Comparison of ENCODE assay signal across 20 mouse cellular contexts in the genomic region with DNA sequence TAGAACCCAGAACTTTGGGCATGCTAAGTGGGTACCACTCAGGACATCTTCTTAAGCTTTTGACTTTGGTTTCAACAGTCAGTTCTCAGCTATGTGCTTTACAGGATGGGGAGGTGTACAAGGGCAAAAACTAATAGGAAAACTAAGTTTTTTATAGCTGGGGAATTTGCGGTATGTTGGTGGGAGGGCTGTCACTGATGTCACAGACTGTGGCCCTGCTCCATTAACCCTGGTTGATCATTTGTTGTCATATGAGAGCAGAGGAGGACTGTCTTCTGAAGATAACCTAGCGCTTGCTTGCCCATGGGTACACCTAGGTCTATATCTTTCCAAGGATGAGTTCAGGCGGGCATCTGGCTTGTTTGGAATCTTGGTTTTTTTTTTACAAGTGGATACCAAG. TPM values are rescaled to one million over a fixed set of nuclear protein-coding genes. Genes with fewer than 3 reads are reported as not detected.
DNase-seq lines count a peak whose midpoint lies in the region; ATAC-seq and TF ChIP-seq lines count a peak whose summit lies in the region.
"Had no signal": no experiment of that assay in that cellular context is flagged by ENCODE, and none has a peak within 500 bp of the region (broad histone marks: within the 10 kb centered on the region; RNA-seq: fewer than 3 reads in every experiment).

No protein-coding gene starts in this region.

- no peak overlapping the region for H3K9ac ChIP-seq in kidney, embryonic 14.5 days (ENCODE audit: low read depth, low read length)
- H3K9ac ChIP-seq in kidney, embryonic 16.5 days (replicated peaks; ENCODE audit: low read length): no peak overlapping the region
- H3K9ac ChIP-seq: embryonic facial prominence, embryonic 12.5 days; forebrain, embryonic 13.5 days; forebrain, embryonic 15.5 days; forebrain, postnatal 0 days had no signal

- H3K9me3 ChIP-seq in kidney, embryonic 14.5 days (ENCODE audit: control insufficient read depth, low read length): no peaks in the 10 kb centered on the region
- no peaks in the 10 kb centered on the region for H3K9me3 ChIP-seq in kidney, embryonic 16.5 days (ENCODE audit: low read length)
- H3K9me3 ChIP-seq: embryonic facial prominence, embryonic 10.5 days; embryonic facial prominence, embryonic 12.5 days; forebrain, embryonic 13.5 days; forebrain, embryonic 15.5 days had no signal

- 54% methylated on average over 3 of the region's 3 CpGs for WGBS in kidney, embryonic 14.5 days
- 42% methylated on average over 3 of the region's 3 CpGs for WGBS in kidney, embryonic 16.5 days

- H3K4me1 ChIP-seq in kidney, embryonic 14.5 days (ENCODE audit: control insufficient read depth, insufficient read depth, low read length): peaks cover 15% of the 10 kb centered on the region; the same call in 1 of the 2 replicates
- H3K4me1 ChIP-seq in kidney, embryonic 16.5 days (ENCODE audit: insufficient read depth, low read length): peaks cover 23% of the 10 kb centered on the region
- peaks cover 13% of the 10 kb centered on the region for H3K4me1 ChIP-seq in brown adipose tissue, adult 24 weeks (ENCODE audit: control insufficient read depth, insufficient read depth, insufficient read length, low read length)
- H3K4me1 ChIP-seq: forebrain, embryonic 13.5 days had no signal

- ATAC-seq in kidney, embryonic 14.5 days (ENCODE audit: low FRiP score, low TSS enrichment): peak; percentile 38; the same call in 1 of the 2 replicates
- ATAC-seq in kidney, embryonic 16.5 days (ENCODE audit: low FRiP score, low TSS enrichment): peak; percentile 64; the same call in 1 of the 2 replicates
- peak; percentile 65 for ATAC-seq in Patski
- ATAC-seq: forebrain, embryonic 13.5 days; forebrain, embryonic 15.5 days; forebrain, postnatal 0 days had no signal

- no peak for DNase-seq in kidney, postnatal 14 days
- no peak for DNase-seq in kidney, adult 18-20 months
- no peak for DNase-seq in Patski (ENCODE audit: low read depth, low spot score)
- no peak for DNase-seq in retina, embryonic 14.5 days (ENCODE audit: low spot score)
- DNase-seq: adrenal gland, adult 2 months; adrenal gland, postnatal 10 days; adrenal gland, postnatal 25 days; cerebellum, adult 11-12 months; cerebellum, adult 2 months; cerebellum, adult 9-10 months; cerebellum, postnatal 10 days; cerebellum, postnatal 25 days; forebrain, postnatal 0 days had no signal

- H3K36me3 ChIP-seq in kidney, embryonic 14.5 days (ENCODE audit: control insufficient read depth, insufficient read depth, low read length): no peaks in the 10 kb centered on the region
- no peaks in the 10 kb centered on the region for H3K36me3 ChIP-seq in kidney, embryonic 16.5 days (ENCODE audit: insufficient read depth, low read length)
- H3K36me3 ChIP-seq: embryonic facial prominence, embryonic 10.5 days; embryonic facial prominence, embryonic 12.5 days; forebrain, embryonic 15.5 days had no signal

- in situ Hi-C loops in Patski (cut with MboI; ENCODE audit: low pct_unique_long_range_greater_than_20kb): no loop called here

- TF ChIP-seq CTCF in Patski (IDR thresholded peaks at IDR 0.05): no peak

- CTCF ChIA-PET in Patski (lab: Charles Lee): interaction anchor here (1.0 to 2.0 kb wide), 7 partner anchors 10 to 246 kb away, joined by 3 to 11 read pairs (median 5); no protein-coding TSS in a partner anchor

- no peak overlapping the region for H3K27ac ChIP-seq in kidney, embryonic 14.5 days (ENCODE audit: low read depth, low read length)
- H3K27ac ChIP-seq in kidney, embryonic 16.5 days (ENCODE audit: low read length): no peak overlapping the region
- peak overlapping the region; percentile 76 for H3K27ac ChIP-seq in brown adipose tissue, adult 24 weeks (replicated peaks; ENCODE audit: low read depth, low read length)
- H3K27ac ChIP-seq: embryonic facial prominence, embryonic 10.5 days; embryonic facial prominence, embryonic 12.5 days; forebrain, embryonic 13.5 days; forebrain, embryonic 15.5 days had no signal

- POLR2A ChIA-PET in Patski (lab: Charles Lee): interaction anchor here (0.7 to 1.2 kb wide), 5 partner anchors 9 to 84 kb away, joined by 3 read pairs; no protein-coding TSS in a partner anchor

- no peaks in the 10 kb centered on the region for H3K27me3 ChIP-seq in kidney, embryonic 14.5 days (ENCODE audit: control insufficient read depth, insufficient read depth, low read length)
- H3K27me3 ChIP-seq in kidney, embryonic 16.5 days (ENCODE audit: insufficient read depth, low read length): no peaks in the 10 kb centered on the region
- no peaks in the 10 kb centered on the region for H3K27me3 ChIP-seq in Patski
- H3K27me3 ChIP-seq: embryonic facial prominence, embryonic 12.5 days; forebrain, embryonic 15.5 days had no signal

- H3K4me3 ChIP-seq in kidney, embryonic 14.5 days (ENCODE audit: low read length): no peak overlapping the region
- H3K4me3 ChIP-seq in kidney, embryonic 16.5 days (ENCODE audit: low read length): no peak overlapping the region
- H3K4me3 ChIP-seq in brown adipose tissue, adult 24 weeks (ENCODE audit: insufficient read depth, low read depth, low read length): no peak overlapping the region
- H3K4me3 ChIP-seq: embryonic facial prominence, embryonic 10.5 days; embryonic facial prominence, embryonic 12.5 days; forebrain, embryonic 13.5 days; forebrain, embryonic 15.5 days had no signal

- no peak overlapping the region for H3K4me2 ChIP-seq in kidney, embryonic 14.5 days (replicated peaks; ENCODE audit: low read depth, low read length)
- no peak overlapping the region for H3K4me2 ChIP-seq in kidney, embryonic 16.5 days (replicated peaks; ENCODE audit: low read depth, low read length)
- H3K4me2 ChIP-seq: embryonic facial prominence, embryonic 12.5 days; forebrain, embryonic 13.5 days; forebrain, embryonic 15.5 days had no signal

RNA-seq across cellular contexts. Expression of a gene that starts 59.7 kb away (rescaled TPM):
- polyA plus RNA-seq in kidney, embryonic 14.5 days (2014; fragmentation: Nextera tagmentation; extraction: Ambion mirVana): 26.4 and 49.7 TPM in 2 replicates
- polyA plus RNA-seq in kidney, embryonic 16.5 days (2015; fragmentation: Nextera tagmentation; extraction: Ambion mirVana): 46.2 and 48.8 TPM in 2 replicates
- 129 TPM for polyA plus RNA-seq in Patski (2021)
- polyA plus RNA-seq in brown adipose tissue, adult 24 weeks (2012; ENCODE audit: insufficient read depth, insufficient read length, missing spikeins): 73.7 and 81.7 TPM in 2 replicates
